Mouse (Mus musculus) lung, embryonic 14.5 days (tissue): Measurements from ENCODE around the gene Hrh3. TPM values are rescaled to one million over a fixed set of nuclear protein-coding genes. Genes with fewer than 3 reads are reported as not detected.

Source experiments
- ATAC-seq: fragments of 200-750 bp; cut with Nextera tagmentation; 2 replicates; pipeline ENCODE4 v1.8.0; 2017; ENCODE audit warnings: mild to moderate bottlenecking, moderate TSS enrichment, moderate library complexity; ENCODE audit not compliant: insufficient read depth
- DNase-seq: peaks from one replicate; pipeline ENCODE4 v3.0.0-alpha.2; 2015
- H3K27ac ChIP-seq: fragments of 300-500 bp; sonication (generic); 2 replicates; pipeline ENCODE4 v1.5.1; 2014; ENCODE audit warnings: low read depth, mild to moderate bottlenecking, moderate library complexity
- H3K27me3 ChIP-seq: fragments of 300-500 bp; sonication (generic); 2 replicates; pipeline ENCODE4 v1.6.1; 2014; ENCODE audit warnings: low read length, control low read depth; ENCODE audit not compliant: insufficient read depth
- H3K36me3 ChIP-seq: fragments of 300-500 bp; sonication (generic); 2 replicates; pipeline ENCODE4 v1.6.1; 2014; ENCODE audit warnings: control low read depth; ENCODE audit not compliant: insufficient read depth
- H3K4me1 ChIP-seq: fragments of 300-500 bp; sonication (generic); 2 replicates; pipeline ENCODE4 v1.6.1; 2014; ENCODE audit warnings: antibody characterized with exemption, control low read depth; ENCODE audit not compliant: insufficient read depth
- H3K4me2 ChIP-seq: fragments of 300-500 bp; sonication (generic); 2 replicates; pipeline ENCODE4 v1.6.1; 2014; ENCODE audit warnings: mild to moderate bottlenecking
- H3K4me3 ChIP-seq: fragments of 300-500 bp; sonication (generic); 2 replicates; pipeline ENCODE4 v1.5.1; 2014; ENCODE audit warnings: low read depth, low read length
- H3K9ac ChIP-seq: fragments of 300-500 bp; sonication (generic); 2 replicates; pipeline ENCODE4 v1.6.1; 2014
- H3K9me3 ChIP-seq: fragments of 300-500 bp; sonication (generic); 2 replicates; pipeline ENCODE4 v1.6.1; 2016; ENCODE audit warnings: low read depth, low read length, control low read depth
- CTCF ChIP-seq: IDR thresholded peaks from 2 replicates; pipeline ENCODE4 v1.5.1; 2016; ENCODE audit warnings: antibody characterized with exemption, low read depth
- WGBS: fragments of 180-500 bp; shearing (Covaris S2); extraction: QIAGEN DNeasy Blood & Tissue Kit; methylation state at CpG from one replicate; pipeline ENCODE4 v1.1.7; 2014; 5-methylcytosine and 5-hydroxymethylcytosine counted together
- polyA plus RNA-seq: library from polyadenylated mRNA; unstranded; fragments of >200 nt; fragmentation: Nextera tagmentation; extraction: Ambion mirVana; gene quantifications from 2 replicates; pipeline ENCODE4 v1.2.1, GENCODE M21; 2014

Gene Hrh3
- not detected in 2 replicates for polyA plus RNA-seq

- ATAC-seq: peak; percentile 91
- H3K36me3 ChIP-seq: no peaks in the 10 kb centered on the region
Observed at GRCm38 (mm10) chr2:180103978-180104658, at the start of gene Hrh3. TSS of gene Hrh3 (minus strand) at chr2:180104488.

GRCm38 (mm10) chr2:180148551-180148950 lies 44.3 kb upstream of the Hrh3 start:
- no peak for TF ChIP-seq CTCF
- Histone ChIP-seq H3K27me3 (no peaks in the 10 kb centered on the region), H3K36me3 (peaks cover 59% of the 10 kb centered on the region), H3K4me1 (no peaks in the 10 kb centered on the region), H3K4me3 (no peak overlapping the region), H3K27ac (no peak overlapping the region), H3K9ac (no peak overlapping the region), H3K9me3 (no peaks in the 10 kb centered on the region), H3K4me2 (no peak overlapping the region)
- 82% methylated on average over 9 of the region's 9 CpGs for WGBS
- DNase-seq (no peak), ATAC-seq (no peak)

More at GRCm38 (mm10) chr2:180103978-180104658, at the start of gene Hrh3:
- H3K9me3 ChIP-seq: no peaks in the 10 kb centered on the region
- no peak within 1 kb of the TSS for H3K27ac ChIP-seq
- no peak for TF ChIP-seq CTCF
- peaks cover 65% of the 10 kb centered on the region for H3K27me3 ChIP-seq
- peak within 1 kb of the TSS; percentile 97 for H3K4me2 ChIP-seq
- H3K9ac ChIP-seq: no peak within 1 kb of the TSS
- under 1% methylated on average over 84 of the region's 87 CpGs for WGBS
- H3K4me1 ChIP-seq: no peaks in the 10 kb centered on the region
- H3K4me3 ChIP-seq: peak within 1 kb of the TSS; percentile 44
- peak; percentile 88 for DNase-seq

GRCm38 (mm10) chr2:180147379-180147778 lies 43.1 kb upstream of the Hrh3 start:
- no peak overlapping the region for H3K4me2 ChIP-seq
- no peak overlapping the region for H3K4me3 ChIP-seq
- peaks cover 55% of the 10 kb centered on the region for H3K36me3 ChIP-seq
- no peaks in the 10 kb centered on the region for H3K27me3 ChIP-seq
- ATAC-seq (no peak), DNase-seq (no peak)
- no peak overlapping the region for H3K9ac ChIP-seq
- H3K27ac ChIP-seq: no peak overlapping the region
- 86% methylated on average over 6 of the region's 6 CpGs for WGBS
- no peak for TF ChIP-seq CTCF
- H3K9me3 ChIP-seq: no peaks in the 10 kb centered on the region
- no peaks in the 10 kb centered on the region for H3K4me1 ChIP-seq

DNA sequence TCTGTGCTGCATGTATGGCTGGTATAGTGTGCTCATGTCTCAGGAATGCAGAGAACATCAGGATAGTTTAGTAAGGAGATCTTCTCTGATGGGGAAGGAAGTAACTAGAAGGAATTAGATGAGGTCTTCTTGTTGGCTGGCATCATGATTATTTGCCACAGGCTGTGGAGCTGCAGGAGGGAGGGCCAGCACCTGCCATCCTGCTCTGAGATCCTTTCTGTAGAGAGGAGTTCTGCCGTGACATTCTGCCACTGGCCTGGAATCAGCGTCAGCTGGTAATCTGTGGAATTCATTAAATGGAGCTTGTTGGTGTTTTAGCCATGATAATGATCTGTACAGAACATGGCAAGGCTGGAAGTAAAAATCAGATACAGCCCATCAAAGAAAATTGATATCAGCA lies 41.8 kb upstream of the Hrh3 start:
- ATAC-seq: no peak
- no peak for TF ChIP-seq CTCF
- Histone ChIP-seq H3K9ac (no peak overlapping the region), H3K36me3 (peaks cover 44% of the 10 kb centered on the region), H3K4me3 (no peak overlapping the region), H3K4me2 (no peak overlapping the region), H3K9me3 (no peaks in the 10 kb centered on the region), H3K27ac (no peak overlapping the region), H3K4me1 (no peaks in the 10 kb centered on the region), H3K27me3 (no peaks in the 10 kb centered on the region)
- no peak for DNase-seq
- WGBS: 78% methylated on average over 2 of the region's 2 CpGs

GRCm38 (mm10) chr2:180135414-180135813 lies 31.1 kb upstream of the Hrh3 start:
- WGBS: 69% methylated on average over 5 of the region's 5 CpGs
- no peak for TF ChIP-seq CTCF
- no peak overlapping the region for H3K9ac ChIP-seq
- DNase-seq: no peak
- no peaks in the 10 kb centered on the region for H3K4me1 ChIP-seq
- H3K9me3 ChIP-seq: no peaks in the 10 kb centered on the region
- H3K36me3 ChIP-seq: peaks cover 14% of the 10 kb centered on the region; the same call in 1 of the 2 replicates
- ATAC-seq: no peak
- H3K4me2 ChIP-seq: no peak overlapping the region
- H3K27ac ChIP-seq: no peak overlapping the region
- H3K27me3 ChIP-seq: no peaks in the 10 kb centered on the region
- H3K4me3 ChIP-seq: no peak overlapping the region

DNA sequence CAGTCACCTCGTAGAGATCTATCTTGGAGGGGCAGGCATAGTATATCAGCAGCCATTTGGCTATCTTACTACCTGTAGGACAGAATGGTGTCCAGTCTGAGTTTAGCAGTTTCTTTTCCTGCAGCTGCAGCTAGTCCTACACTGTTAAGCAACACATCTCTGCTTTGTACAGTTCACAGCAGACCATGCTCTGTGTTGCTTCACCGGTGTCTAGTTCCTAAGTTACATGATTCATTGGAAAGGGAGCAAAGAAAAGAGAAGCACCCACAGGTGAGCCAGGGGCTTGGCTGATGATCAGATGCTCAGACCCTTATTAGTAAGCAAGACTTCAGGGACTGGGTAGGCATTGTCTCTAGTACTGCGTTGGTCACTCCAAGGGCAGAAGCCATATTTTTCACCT lies 29.6 kb upstream of the Hrh3 start:
- no peaks in the 10 kb centered on the region for H3K4me1 ChIP-seq
- ATAC-seq: no peak

GRCm38 (mm10) chr2:180133231-180133630 lies 28.9 kb upstream of the Hrh3 start:
- Histone ChIP-seq H3K36me3 (0 out of 2 replicates have a peak, but pooled peaks cover 8% of the 10 kb centered on the region), H3K27me3 (no peaks in the 10 kb centered on the region), H3K9me3 (no peaks in the 10 kb centered on the region), H3K9ac (no peak overlapping the region), H3K27ac (no peak overlapping the region), H3K4me1 (no peaks in the 10 kb centered on the region), H3K4me3 (no peak overlapping the region), H3K4me2 (no peak overlapping the region)
- ATAC-seq (no peak), DNase-seq (no peak)
- no peak for TF ChIP-seq CTCF
- WGBS: 88% methylated on average over 4 of the region's 4 CpGs

More for the DNA sequence above, 29.6 kb upstream of the Hrh3 start:
- H3K4me3 ChIP-seq: no peak overlapping the region
- peaks cover 14% of the 10 kb centered on the region; the same call in 1 of the 2 replicates for H3K36me3 ChIP-seq
- no peaks in the 10 kb centered on the region for H3K9me3 ChIP-seq
- no peaks in the 10 kb centered on the region for H3K27me3 ChIP-seq
- no peak overlapping the region for H3K4me2 ChIP-seq
- DNase-seq: no peak
- no peak overlapping the region for H3K9ac ChIP-seq
- no peak for TF ChIP-seq CTCF
- 76% methylated on average over 3 of the region's 3 CpGs for WGBS
- H3K27ac ChIP-seq: no peak overlapping the region
